Mouse (Mus musculus) cerebellum, adult 11-12 months (tissue): ENCODE measurements around the gene St7l.

Source experiments
- DNase-seq: peaks from one replicate; pipeline ENCODE4 v3.0.0; 2022

Gene St7l

GRCm38 (mm10) chr3:104963331-104964276, 99.8 kb downstream of the St7l start:
- no peak for DNase-seq

DNA sequence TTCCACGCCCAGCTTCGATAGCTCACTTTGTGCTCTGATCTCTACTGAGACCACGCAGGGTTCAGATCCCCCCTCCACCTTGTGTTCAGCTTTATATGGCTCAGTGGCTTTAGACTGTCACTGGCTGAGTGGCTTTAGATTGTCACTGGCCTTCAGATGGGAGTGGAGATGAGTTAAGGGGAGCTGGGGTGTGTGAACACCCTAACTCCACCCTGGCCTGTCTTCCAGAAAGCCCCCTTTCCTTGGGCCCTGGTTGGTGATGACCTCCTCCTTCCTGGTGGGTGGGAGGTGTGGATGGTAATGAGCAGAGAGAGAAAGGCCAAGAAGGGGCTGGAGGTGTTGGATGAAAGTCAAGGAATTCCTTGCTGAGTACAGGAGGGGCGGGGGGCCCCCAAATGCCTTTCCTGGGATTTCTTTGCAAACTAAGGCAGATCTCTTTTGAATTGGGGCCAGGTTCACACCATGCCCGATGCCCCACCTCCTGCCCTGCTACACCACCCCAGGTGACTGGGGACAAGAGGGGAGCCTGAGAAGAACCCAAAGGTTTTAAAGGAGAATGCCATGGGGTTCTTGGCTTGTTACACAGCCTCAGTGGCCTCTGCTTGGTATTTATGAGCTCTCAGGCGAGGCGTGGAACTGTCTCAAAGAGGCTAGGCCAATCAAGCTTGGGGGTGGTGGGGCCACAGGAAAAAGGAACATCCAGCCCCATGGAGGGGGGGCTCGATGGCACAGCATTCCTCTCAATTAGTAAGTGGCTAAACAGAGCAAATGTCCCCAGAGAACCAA, 101.5 kb downstream of the St7l start:
- DNase-seq: no peak

GRCm38 (mm10) chr3:104965991-104966554, 102.3 kb downstream of the St7l start:
- DNase-seq: no peak

GRCm38 (mm10) chr3:104967548-104968300, 103.9 kb downstream of the St7l start:
- peak; percentile 28 for DNase-seq
